Mouse (Mus musculus): Measurements from ENCODE around the gene Rpusd2.
"Not testable (repeated sequence)": the region's sequence is repeated elsewhere in the genome, so short reads cannot be mapped to it uniquely, and the experiment has no call there.

Rpusd2 gene

DNA sequence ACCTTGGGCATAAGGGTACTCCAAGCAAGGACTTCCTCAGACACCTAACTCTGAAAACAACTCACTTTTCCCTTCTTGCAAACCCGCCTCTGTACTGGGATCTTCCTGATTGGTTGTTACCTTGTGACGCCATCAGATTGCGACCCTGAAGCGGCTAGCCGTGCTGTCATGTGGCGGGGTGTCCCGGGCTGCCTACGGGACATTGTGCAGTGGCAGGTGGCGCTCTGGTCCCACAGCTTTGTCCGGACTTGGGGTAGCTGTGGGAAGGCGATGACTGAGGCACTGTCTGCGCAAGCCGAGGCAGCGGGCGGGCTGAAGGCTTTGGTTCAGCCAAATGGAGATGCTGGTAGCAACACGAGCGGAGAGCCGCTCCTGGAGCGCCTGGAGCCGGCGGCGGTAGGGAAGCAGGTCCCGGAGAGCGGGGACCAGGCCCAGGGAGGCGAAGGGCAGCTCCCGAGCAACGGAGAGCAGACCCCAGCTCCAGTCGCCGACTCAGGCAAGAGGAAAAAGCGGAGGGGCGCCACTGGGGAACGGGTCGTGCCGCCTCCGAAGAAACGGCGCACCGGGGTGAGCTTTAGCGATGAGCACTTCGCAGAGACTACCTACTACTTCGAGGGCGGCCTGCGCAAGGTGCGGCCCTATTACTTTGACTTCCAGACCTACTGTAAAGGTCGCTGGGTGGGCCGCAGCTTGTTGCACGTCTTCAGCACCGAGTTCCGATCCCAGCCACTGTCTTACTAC lies at the start of gene Rpusd2:
Rpusd2 (plus strand) TSS at position 135 of the 741 bp plus-strand sequence.
- in situ Hi-C loops (cut with MboI, MseI): no loop called here

GRCm38 (mm10) chr2:118995490-118995889 lies 39.1 kb upstream of the Rpusd2 start:
- in situ Hi-C loops (cut with MboI, MseI): no loop called here

- in situ Hi-C loops (cut with MboI, MseI): no loop called here
These were observed 38.4 kb upstream of the Rpusd2 start for GRCm38 (mm10) chr2:118995919-118996797.

GRCm38 (mm10) chr2:118996798-118997105 lies 37.8 kb upstream of the Rpusd2 start:
- in situ Hi-C loops (cut with MboI, MseI): no loop called here

DNA sequence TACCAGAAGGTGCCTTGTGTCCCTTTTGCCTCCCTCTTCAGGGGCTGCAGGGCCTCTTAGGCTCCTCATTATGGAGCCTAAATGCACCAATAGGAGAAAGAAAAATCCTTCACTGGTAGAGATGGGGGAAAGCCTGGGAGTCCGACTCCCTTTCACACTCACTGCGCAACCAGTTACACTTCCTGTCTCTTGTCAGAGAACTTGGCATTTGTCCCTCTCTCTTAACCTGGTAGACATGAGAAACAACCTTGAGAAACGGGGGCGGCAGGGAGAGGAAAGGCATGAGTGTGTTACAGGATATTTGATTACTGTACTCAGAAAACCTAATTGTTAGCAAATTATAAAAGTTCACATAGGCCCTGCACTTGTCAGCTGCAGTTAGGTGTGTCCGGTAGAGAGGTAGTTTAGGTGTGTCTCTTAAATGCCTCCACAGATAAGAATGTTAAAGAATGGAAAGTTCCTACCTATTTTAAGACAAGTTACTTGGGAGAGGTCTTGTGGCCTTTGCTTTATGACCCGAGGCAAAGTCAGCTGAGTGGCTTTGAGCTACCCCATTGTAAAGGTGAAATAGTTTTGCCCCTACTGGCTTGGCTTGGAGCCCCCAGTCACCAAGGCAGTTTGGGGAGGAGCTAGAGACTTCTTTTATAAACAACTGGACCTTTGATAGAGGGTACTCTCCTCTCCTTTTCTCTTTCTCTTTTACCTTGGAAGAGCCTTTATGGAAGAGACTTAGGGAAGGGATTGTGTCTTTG lies 36.3 kb upstream of the Rpusd2 start:
- in situ Hi-C loops (cut with MboI, MseI): no loop called here

DNA sequence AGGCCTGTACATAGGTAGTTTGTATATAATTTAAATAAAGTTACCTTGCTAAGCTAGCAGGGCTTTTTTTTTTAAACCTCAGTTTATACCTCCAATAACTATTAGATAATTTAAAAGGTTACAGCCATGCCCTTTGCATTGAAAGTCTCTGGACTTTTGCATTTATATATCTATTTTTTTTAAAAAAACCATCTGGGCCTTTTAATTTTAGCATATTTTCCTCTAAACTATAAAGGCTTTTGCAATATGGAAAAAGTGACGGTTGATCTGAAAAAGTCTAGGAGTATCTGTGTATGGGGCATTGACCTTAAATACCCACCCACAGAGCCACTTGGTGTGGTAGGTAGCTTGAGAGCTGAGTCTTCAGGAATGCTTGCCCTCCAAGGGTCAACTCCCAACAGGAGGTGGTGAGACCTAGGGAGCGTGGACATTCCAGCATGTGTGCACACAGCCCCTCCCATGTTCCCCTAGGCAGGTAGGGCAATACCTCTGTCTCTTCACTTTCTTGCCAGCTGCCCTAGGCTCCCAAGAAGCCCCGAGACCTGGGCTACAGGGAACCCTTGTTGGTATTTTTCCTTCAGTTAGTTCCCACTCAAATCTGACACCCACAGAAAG lies 35.5 kb upstream of the Rpusd2 start:
- in situ Hi-C loops (cut with MboI, MseI): no loop called here

DNA sequence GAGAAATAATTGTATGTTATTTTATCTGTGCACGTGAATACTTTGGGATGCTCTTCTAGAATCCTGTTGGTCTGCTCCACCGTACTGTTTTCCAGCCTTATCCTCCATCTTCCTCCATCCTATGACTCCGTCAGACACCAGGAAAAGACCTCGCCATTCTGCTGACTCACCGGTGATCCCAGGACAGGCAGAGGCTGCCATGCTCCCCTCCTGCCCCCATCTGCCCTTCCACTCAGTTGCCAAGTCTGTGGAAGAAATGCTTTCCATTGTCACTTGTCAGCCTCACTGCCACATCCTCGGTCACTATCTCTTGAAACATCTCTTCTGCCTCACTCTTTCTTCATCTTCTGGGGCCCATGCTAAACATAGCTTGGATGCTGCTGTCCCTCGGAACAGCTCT lies 27.7 kb upstream of the Rpusd2 start:
- in situ Hi-C loops (cut with MboI, MseI): no loop called here

GRCm38 (mm10) chr2:119009376-119009775 lies 25.2 kb upstream of the Rpusd2 start:
- in situ Hi-C loops (cut with MboI, MseI): no loop called here

GRCm38 (mm10) chr2:119014989-119015388 lies 19.6 kb upstream of the Rpusd2 start:
- in situ Hi-C loops (cut with MboI, MseI): no loop called here

- in situ Hi-C loops (cut with MboI, MseI): no loop called here
These were observed 18.9 kb upstream of the Rpusd2 start for GRCm38 (mm10) chr2:119015604-119016180.

GRCm38 (mm10) chr2:119016312-119016711 lies 18.3 kb upstream of the Rpusd2 start:
- in situ Hi-C loops (cut with MboI, MseI): not testable (repeated sequence)

DNA sequence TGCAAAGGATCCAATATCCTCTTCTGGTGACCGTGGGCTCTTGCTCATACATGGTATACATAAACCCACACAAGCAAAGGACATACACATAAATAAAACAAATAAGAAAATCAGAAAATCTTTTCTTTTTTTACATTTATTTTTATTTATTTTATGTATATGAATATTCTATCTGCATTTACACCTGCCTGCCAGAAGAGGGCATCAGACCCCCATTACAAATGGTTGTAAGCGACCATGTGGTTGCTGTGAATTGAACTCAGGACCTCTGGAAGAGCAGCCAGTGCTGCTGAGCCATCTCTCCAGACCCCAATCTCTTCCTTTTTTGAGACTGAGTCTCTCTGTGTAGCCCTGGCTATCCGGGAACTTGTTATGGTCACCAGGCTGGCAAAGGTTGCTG lies 16.9 kb upstream of the Rpusd2 start:
- in situ Hi-C loops (cut with MboI, MseI): no loop called here

- in situ Hi-C loops (cut with MboI, MseI): no loop called here
These were observed 16.0 kb upstream of the Rpusd2 start for GRCm38 (mm10) chr2:119018391-119019122.

DNA sequence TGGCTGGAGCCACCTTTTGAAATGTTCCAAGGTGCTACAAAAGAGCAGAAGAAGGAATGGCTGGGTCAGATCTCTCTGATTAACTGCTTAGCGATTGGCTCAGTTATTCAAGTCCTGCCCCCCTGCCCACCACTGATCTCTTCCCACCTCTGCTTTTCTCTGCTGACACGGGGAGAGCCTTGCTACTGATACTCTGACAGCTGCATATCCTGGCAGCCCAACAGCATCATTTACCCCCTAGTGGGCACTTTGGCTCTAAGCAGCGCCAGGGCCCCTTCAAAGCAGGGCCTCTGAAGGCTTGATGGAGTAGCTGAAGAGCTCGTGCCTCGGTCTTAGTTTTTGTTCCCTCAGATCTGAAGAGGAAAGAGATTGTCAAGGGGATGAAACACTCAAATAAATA lies 15.5 kb upstream of the Rpusd2 start:
- in situ Hi-C loops (cut with MboI, MseI): no loop called here

DNA sequence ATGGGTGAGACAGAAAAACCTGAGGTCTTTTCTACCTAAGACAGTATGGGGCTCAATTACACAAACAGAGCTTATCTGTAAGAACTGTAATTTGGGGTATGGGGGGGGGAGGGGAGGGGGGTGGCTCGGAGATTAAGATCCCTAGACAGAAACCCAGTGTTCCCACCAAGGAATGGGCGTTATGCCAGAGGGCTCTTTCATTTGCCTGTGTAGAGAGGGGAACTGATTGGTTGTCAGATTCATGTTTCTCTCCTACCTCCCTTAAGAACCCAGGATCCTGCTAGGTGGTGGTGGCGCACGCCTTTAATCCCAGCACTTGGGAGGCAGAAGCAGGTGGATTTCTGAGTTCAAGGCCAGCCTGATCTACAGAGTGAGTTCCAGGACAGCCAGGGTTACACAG lies 15.1 kb upstream of the Rpusd2 start:
- in situ Hi-C loops (cut with MboI, MseI): no loop called here

DNA sequence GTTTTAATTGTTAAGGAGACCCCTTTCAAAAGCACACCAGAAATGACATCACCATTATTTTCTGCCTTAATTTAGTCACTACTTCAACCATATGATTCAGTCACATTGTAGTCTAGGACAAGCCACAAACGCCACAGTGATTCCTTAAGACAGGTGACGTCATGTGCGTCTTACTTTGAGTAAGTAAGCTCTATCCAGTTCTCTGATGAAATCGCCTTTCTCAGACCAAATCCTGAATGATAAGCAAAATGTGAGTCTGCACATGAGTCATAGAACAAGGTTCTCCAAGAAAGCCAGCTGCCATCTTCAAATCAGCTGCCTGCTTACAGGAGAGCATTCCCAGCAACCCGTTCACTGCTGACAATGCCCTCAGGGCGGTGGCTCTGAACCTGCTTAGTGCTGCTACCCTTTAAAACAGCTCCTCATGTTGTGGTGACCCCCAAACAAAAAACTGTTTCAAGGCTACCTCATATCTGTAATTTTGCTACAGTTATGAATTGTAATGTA lies 11.4 kb upstream of the Rpusd2 start:
- in situ Hi-C loops (cut with MboI, MseI): no loop called here

- in situ Hi-C loops (cut with MboI, MseI): no loop called here
These were observed 9.9 kb upstream of the Rpusd2 start for GRCm38 (mm10) chr2:119024536-119025238.

GRCm38 (mm10) chr2:119025239-119025616 lies 9.4 kb upstream of the Rpusd2 start:
- in situ Hi-C loops (cut with MboI, MseI): no loop called here

DNA sequence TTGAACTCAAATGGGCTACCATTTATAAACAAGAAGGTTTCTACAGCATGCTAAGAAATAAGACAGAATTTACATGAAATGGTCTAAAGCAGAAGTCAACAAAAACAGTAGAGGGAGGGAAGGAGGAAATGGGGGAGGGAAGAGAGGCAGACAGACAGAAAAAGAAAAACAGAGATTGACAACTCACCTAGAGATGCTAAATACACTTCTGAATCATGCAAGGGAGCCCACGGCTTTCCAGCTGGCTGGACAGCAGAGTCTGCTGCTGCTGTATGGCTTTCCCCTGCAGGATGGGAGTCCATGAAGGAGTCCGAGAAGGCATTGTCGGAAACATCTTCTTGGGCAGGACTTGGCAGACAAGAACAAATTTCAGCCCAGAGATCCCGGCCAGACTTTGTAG lies 7.6 kb upstream of the Rpusd2 start:
- in situ Hi-C loops (cut with MboI, MseI): no loop called here

GRCm38 (mm10) chr2:119028941-119029551 lies 5.5 kb upstream of the Rpusd2 start, which contains the start of gene Ccdc32:
Ccdc32 (minus strand) TSS chr2:119029393.
- in situ Hi-C loops (cut with MboI, MseI): no loop called here

Measured in regulatory T cell (primary cell).